Mouse (Mus musculus): ENCODE results near the gene Asic2. TPM values are rescaled to one million over a fixed set of nuclear protein-coding genes. Genes with fewer than 3 reads are reported as not detected.
"Not testable (repeated sequence)": the region's sequence is repeated elsewhere in the genome, so short reads cannot be mapped to it uniquely, and the experiment has no call there.

Gene Asic2
- polyA plus RNA-seq, 1 experiment from 2014 or later: 8.7 TPM

DNA sequence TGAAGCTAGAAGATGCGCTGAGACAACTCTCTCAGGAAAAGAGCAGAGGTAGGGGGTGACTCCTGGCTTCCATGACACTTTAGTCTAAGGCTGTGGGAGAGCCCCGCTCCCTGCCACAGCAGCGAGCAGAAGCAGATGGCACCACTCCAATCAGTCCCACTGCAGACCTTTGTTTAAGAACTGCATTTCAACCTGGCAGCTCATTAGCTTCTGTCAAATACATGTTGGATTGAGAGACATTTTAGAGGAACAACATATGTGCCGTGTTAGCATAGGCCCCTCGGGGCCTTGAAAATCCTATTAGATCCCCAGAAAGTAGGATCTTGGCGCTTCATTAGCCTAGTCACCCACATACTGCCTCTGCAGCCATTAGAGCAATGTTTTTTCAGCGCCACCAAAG, 697.7 kb downstream of the Asic2 start:
- H3K4me1 ChIP-seq (replicated peaks; ENCODE audit: control insufficient read depth, insufficient read depth, low read length): peaks cover 13% of the 10 kb centered on the region
- WGBS: 23% methylated on average over 7 of the region's 7 CpGs
- H3K9ac ChIP-seq (replicated peaks; ENCODE audit: low read depth, low read length): no peak overlapping the region
- no peak overlapping the region for H3K4me3 ChIP-seq (replicated peaks; ENCODE audit: low read length)
- no peak overlapping the region for H3K4me2 ChIP-seq (ENCODE audit: low read length)
- ATAC-seq: peak; percentile 86
- no peaks in the 10 kb centered on the region; the same call in 1 of the 2 replicates for H3K27me3 ChIP-seq (replicated peaks; ENCODE audit: control insufficient read depth, insufficient read depth, low read length)
- peaks cover 5% of the 10 kb centered on the region for H3K9me3 ChIP-seq (ENCODE audit: control insufficient read depth, low read length)
- H3K27ac ChIP-seq (ENCODE audit: low read length): no peak overlapping the region
- no peaks in the 10 kb centered on the region for H3K36me3 ChIP-seq (ENCODE audit: control insufficient read depth, insufficient read depth)

DNA sequence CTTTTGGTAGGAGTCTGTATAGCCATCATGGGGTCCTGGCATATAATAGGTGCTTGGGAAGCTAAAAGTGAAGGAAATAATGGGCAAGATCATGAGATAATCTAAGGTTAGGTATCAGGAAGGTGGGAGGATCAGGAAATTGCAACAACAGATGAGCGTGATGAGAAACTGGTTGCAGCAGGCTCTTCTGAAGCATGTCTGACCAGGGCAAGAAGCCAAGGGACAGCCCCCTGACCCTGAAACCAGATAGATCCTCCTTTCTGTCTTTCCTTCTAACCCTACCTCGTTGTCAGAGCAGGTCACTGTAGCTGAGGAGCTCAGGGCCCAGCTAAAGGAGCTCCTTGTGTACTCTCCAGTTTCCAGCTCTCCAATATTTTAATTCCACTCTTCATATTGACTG, 704.5 kb downstream of the Asic2 start:
- no peak overlapping the region for H3K27ac ChIP-seq (ENCODE audit: low read length)
- ATAC-seq: no peak
- H3K36me3 ChIP-seq (ENCODE audit: control insufficient read depth, insufficient read depth): no peaks in the 10 kb centered on the region
- H3K4me1 ChIP-seq (replicated peaks; ENCODE audit: control insufficient read depth, insufficient read depth, low read length): no peaks in the 10 kb centered on the region
- WGBS: 65% methylated on average over 2 of the region's 2 CpGs
- peaks cover 7% of the 10 kb centered on the region for H3K9me3 ChIP-seq (ENCODE audit: control insufficient read depth, low read length)
- H3K4me2 ChIP-seq (ENCODE audit: low read length): no peak overlapping the region
- H3K4me3 ChIP-seq (replicated peaks; ENCODE audit: low read length): no peak overlapping the region
- H3K9ac ChIP-seq (replicated peaks; ENCODE audit: low read depth, low read length): no peak overlapping the region
- H3K27me3 ChIP-seq (replicated peaks; ENCODE audit: control insufficient read depth, insufficient read depth, low read length): no peaks in the 10 kb centered on the region

DNA sequence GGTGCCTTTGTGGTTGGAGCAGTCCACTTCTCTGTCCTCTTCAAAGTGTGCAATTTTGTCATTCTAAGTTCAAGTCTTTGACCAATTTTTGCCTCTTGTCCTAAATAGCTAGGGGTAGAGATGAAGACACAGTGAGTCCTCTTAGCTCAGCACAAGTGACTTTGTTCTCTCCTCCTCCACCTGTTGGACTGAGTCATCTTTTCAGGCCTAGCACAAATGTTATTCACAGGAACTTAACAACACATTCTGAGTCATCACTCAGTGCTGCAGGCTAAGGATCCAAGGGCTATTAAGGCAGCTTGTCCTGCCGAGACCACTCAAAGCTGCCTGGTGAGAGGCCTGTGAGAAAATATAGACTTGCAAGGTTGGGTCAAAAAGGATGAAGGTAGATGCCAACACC, 705.1 kb downstream of the Asic2 start:
- H3K27me3 ChIP-seq (replicated peaks; ENCODE audit: control insufficient read depth, insufficient read depth, low read length): no peaks in the 10 kb centered on the region
- no peak overlapping the region for H3K4me2 ChIP-seq (ENCODE audit: low read length)
- no peak overlapping the region for H3K4me3 ChIP-seq (replicated peaks; ENCODE audit: low read length)
- no peak for ATAC-seq
- no peaks in the 10 kb centered on the region for H3K4me1 ChIP-seq (replicated peaks; ENCODE audit: control insufficient read depth, insufficient read depth, low read length)
- H3K27ac ChIP-seq (ENCODE audit: low read length): no peak overlapping the region
- no peaks in the 10 kb centered on the region for H3K36me3 ChIP-seq (ENCODE audit: control insufficient read depth, insufficient read depth)
- WGBS: 80% methylated on average over 1 of the region's 1 CpGs
- H3K9me3 ChIP-seq (ENCODE audit: control insufficient read depth, low read length): peaks cover 7% of the 10 kb centered on the region
- H3K9ac ChIP-seq (replicated peaks; ENCODE audit: low read depth, low read length): no peak overlapping the region

DNA sequence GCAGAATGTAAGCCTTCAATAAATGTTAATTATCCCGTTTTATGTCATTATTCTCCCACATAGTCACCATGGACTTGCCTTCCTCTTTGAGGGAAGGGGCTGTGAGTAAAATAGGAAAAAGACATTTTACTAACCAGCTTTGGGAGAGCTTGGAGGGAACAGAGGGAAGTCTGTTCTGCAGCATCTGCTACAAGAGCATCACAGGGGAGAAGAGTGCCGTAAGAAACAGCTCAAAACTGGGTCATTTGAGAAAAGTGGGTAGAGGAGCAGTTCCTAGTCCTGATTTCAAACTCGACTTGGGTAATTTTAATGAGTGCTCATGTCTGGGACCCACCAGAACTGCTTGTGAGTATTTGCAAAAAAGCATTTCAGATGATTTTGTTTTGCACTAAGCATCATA, 707.0 kb downstream of the Asic2 start:
- 76% methylated on average over 3 of the region's 3 CpGs for WGBS
- Histone ChIP-seq H3K9ac (replicated peaks; ENCODE audit: low read depth, low read length) (no peak overlapping the region), H3K27me3 (replicated peaks; ENCODE audit: control insufficient read depth, insufficient read depth, low read length) (no peaks in the 10 kb centered on the region)

DNA sequence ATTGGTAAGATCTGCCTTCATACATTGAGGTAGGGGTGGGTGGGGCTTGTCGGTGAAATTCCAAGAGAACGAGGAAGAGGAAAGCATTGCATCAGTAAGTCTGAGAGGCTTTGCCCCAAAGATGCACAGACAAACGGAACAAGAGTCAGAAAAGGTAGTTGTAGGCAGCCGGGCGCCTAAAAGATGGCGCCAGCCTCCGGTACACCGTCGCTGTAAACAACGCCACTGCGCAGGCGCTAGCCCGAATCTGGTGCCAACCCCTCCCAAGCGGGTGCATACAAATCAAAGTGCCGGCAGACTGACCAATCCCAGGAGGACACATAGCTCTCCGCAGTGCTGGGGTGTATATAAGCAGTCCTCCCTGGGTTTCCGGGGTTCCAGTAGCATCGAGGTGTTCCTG, 727.1 kb downstream of the Asic2 start:
- H3K4me1 ChIP-seq (replicated peaks; ENCODE audit: control insufficient read depth, insufficient read depth, low read length); H3K9me3 ChIP-seq (ENCODE audit: control insufficient read depth, low read length); H3K9ac ChIP-seq (replicated peaks; ENCODE audit: low read depth, low read length); H3K27ac ChIP-seq (ENCODE audit: low read length); H3K4me2 ChIP-seq (ENCODE audit: low read length); H3K4me3 ChIP-seq (replicated peaks; ENCODE audit: low read length); H3K27me3 ChIP-seq (replicated peaks; ENCODE audit: control insufficient read depth, insufficient read depth, low read length); ATAC-seq; H3K36me3 ChIP-seq (ENCODE audit: control insufficient read depth, insufficient read depth): not testable (repeated sequence)
- WGBS: 96% methylated on average over 18 of the region's 18 CpGs

More for the DNA sequence above, 707.0 kb downstream of the Asic2 start:
- no peak for ATAC-seq
- Histone ChIP-seq H3K27ac (ENCODE audit: low read length) (no peak overlapping the region), H3K4me2 (ENCODE audit: low read length) (no peak overlapping the region), H3K9me3 (ENCODE audit: control insufficient read depth, low read length) (0 out of 2 replicates have a peak, but pooled peaks cover 2% of the 10 kb centered on the region), H3K4me1 (replicated peaks; ENCODE audit: control insufficient read depth, insufficient read depth, low read length) (no peaks in the 10 kb centered on the region), H3K4me3 (replicated peaks; ENCODE audit: low read length) (no peak overlapping the region), H3K36me3 (ENCODE audit: control insufficient read depth, insufficient read depth) (no peaks in the 10 kb centered on the region)

DNA sequence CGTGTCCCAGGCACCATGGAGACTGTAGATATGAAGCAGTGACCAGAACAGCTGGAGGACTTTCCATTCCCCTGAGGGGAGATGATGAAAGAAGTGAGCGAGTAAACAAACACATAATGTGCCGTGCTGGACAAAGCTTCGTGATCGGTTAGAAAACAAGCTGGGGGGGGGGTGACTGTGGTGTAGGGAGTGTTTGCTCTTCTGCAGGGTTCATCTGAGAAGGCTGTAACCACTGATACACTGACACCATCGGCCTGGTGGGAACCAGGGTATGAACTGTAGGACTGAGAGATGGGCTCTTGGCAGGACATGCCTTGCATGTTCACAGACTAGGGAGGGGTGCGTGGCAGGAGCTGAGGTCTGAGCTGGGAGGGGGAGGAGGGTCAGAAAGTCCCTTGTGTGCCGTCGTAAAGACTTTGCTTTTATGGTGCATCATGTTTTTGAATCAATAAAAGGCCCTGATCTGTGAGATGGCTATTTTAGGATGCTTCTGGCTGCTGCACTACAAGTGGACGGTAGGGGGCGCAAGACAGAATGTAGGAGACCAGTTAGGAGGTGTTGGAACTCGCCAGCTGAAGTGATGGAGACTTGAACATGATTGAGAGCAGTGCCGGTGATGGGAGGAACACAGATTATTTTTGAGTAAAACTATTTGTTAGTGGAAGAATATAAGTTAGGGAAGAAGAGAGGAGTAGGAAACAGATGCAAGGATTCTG, 728.1 kb downstream of the Asic2 start:
- Histone ChIP-seq H3K9ac (replicated peaks; ENCODE audit: low read depth, low read length) (no peak overlapping the region), H3K4me2 (ENCODE audit: low read length) (no peak overlapping the region), H3K27ac (ENCODE audit: low read length) (no peak overlapping the region), H3K36me3 (ENCODE audit: control insufficient read depth, insufficient read depth) (no peaks in the 10 kb centered on the region), H3K4me1 (replicated peaks; ENCODE audit: control insufficient read depth, insufficient read depth, low read length) (no peaks in the 10 kb centered on the region), H3K27me3 (replicated peaks; ENCODE audit: control insufficient read depth, insufficient read depth, low read length) (no peaks in the 10 kb centered on the region), H3K9me3 (ENCODE audit: control insufficient read depth, low read length) (no peaks in the 10 kb centered on the region), H3K4me3 (replicated peaks; ENCODE audit: low read length) (no peak overlapping the region)
- 67% methylated on average over 13 of the region's 13 CpGs for WGBS
- ATAC-seq: no peak

DNA sequence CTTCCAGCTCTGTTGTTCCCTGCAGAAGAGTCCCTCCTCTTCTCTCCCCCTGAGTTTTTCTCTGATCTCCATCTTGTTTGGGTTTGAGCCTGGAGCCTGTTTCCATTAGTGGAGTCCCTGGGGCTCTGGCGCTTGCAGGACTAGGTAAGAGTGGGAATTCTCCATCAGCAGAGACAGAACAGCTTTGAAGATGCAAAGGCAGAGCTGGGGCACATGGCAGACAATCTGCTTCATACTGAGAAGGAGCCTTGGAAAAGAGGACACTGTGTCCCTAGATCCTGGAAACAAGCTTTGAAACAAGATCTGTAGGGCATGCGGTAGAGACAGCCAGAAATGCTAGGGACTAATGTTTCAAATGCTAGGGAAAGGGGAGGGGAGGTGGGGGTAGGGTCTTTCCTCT, 729.2 kb downstream of the Asic2 start:
- Histone ChIP-seq H3K4me3 (replicated peaks; ENCODE audit: low read length) (no peak overlapping the region), H3K9ac (replicated peaks; ENCODE audit: low read depth, low read length) (no peak overlapping the region), H3K27ac (ENCODE audit: low read length) (no peak overlapping the region), H3K27me3 (replicated peaks; ENCODE audit: control insufficient read depth, insufficient read depth, low read length) (no peaks in the 10 kb centered on the region), H3K4me2 (ENCODE audit: low read length) (no peak overlapping the region), H3K4me1 (replicated peaks; ENCODE audit: control insufficient read depth, insufficient read depth, low read length) (no peaks in the 10 kb centered on the region), H3K9me3 (ENCODE audit: control insufficient read depth, low read length) (no peaks in the 10 kb centered on the region), H3K36me3 (ENCODE audit: control insufficient read depth, insufficient read depth) (no peaks in the 10 kb centered on the region)
- WGBS: 78% methylated on average over 2 of the region's 2 CpGs
- no peak for ATAC-seq

DNA sequence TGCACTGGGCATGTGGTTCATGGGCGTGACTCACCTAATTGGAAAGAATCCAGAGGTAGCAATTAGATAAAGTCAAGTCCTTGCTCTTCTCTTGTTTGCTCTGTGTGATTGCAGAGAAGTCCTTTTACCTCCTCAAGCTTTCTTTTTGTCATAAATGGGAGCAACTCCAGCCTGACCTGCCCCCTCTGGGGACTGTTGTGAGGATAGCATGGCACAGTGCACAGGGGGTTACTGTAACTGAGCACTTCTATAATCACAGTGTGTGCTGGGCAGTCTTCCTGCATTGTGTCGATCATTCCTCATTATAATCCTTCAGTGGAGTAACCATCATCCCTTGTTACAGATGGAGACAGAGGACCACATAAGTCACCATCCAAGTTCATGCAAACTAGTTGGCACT, 732.2 kb downstream of the Asic2 start:
- ATAC-seq: no peak
- H3K4me3 ChIP-seq (replicated peaks; ENCODE audit: low read length): no peak overlapping the region
- no peaks in the 10 kb centered on the region for H3K27me3 ChIP-seq (replicated peaks; ENCODE audit: control insufficient read depth, insufficient read depth, low read length)
- H3K9ac ChIP-seq (replicated peaks; ENCODE audit: low read depth, low read length): no peak overlapping the region
- no peaks in the 10 kb centered on the region for H3K9me3 ChIP-seq (ENCODE audit: control insufficient read depth, low read length)
- no peaks in the 10 kb centered on the region for H3K36me3 ChIP-seq (ENCODE audit: control insufficient read depth, insufficient read depth)
- WGBS: 85% methylated on average over 2 of the region's 2 CpGs
- no peak overlapping the region for H3K27ac ChIP-seq (ENCODE audit: low read length)
- no peaks in the 10 kb centered on the region for H3K4me1 ChIP-seq (replicated peaks; ENCODE audit: control insufficient read depth, insufficient read depth, low read length)
- H3K4me2 ChIP-seq (ENCODE audit: low read length): no peak overlapping the region

DNA sequence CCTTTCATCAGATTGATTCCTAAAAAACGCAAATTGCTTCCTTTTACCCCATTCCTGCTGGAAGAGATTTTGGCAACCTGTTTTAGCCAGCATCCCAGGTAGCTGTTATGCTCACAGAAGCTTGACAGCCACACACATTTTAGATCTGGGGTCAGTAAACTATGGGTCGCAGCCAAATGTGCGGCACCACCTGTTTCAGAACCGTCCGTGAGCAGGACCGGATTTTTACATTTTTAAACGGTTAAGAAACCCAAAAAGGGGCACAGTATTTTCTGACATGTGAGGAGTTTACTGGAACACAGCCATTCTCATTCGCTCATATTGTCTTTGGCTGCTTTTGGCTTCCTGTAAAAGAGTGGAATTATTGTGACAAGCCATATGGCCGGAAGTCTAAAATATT, 744.9 kb downstream of the Asic2 start:
- Histone ChIP-seq H3K27me3 (replicated peaks; ENCODE audit: control insufficient read depth, insufficient read depth, low read length) (no peaks in the 10 kb centered on the region), H3K36me3 (ENCODE audit: control insufficient read depth, insufficient read depth) (no peaks in the 10 kb centered on the region), H3K27ac (ENCODE audit: low read length) (no peak overlapping the region), H3K4me2 (ENCODE audit: low read length) (no peak overlapping the region), H3K9ac (replicated peaks; ENCODE audit: low read depth, low read length) (no peak overlapping the region), H3K9me3 (ENCODE audit: control insufficient read depth, low read length) (no peaks in the 10 kb centered on the region), H3K4me3 (replicated peaks; ENCODE audit: low read length) (no peak overlapping the region), H3K4me1 (replicated peaks; ENCODE audit: control insufficient read depth, insufficient read depth, low read length) (peaks cover 5% of the 10 kb centered on the region)
- ATAC-seq: no peak
- WGBS: 62% methylated on average over 9 of the region's 9 CpGs

DNA sequence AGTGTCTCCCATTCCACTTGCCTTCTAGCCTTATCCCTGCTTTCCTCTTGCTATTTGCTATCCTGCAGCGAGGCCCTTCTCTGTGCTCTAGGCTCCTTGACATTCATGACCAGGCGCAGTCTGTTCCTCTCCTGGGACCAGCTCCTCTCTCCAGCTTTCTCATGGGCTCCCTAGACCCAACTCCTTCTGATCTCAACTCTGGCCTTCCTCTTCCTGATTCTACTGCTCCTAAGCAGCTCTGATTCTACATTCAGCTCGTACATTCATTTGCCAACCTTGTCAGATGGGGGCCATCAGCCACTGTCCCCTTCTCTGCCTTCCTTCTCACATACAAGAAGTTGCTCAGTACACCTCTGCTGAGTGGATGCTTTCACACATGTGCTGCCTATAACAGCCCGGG, 747.5 kb downstream of the Asic2 start:
- no peaks in the 10 kb centered on the region for H3K36me3 ChIP-seq (ENCODE audit: control insufficient read depth, insufficient read depth)
- ATAC-seq: no peak
- H3K9me3 ChIP-seq (ENCODE audit: control insufficient read depth, low read length): no peaks in the 10 kb centered on the region
- H3K27ac ChIP-seq (ENCODE audit: low read length): no peak overlapping the region
- H3K4me3 ChIP-seq (replicated peaks; ENCODE audit: low read length): no peak overlapping the region
- H3K4me2 ChIP-seq (ENCODE audit: low read length): no peak overlapping the region
- H3K27me3 ChIP-seq (replicated peaks; ENCODE audit: control insufficient read depth, insufficient read depth, low read length): no peaks in the 10 kb centered on the region
- peaks cover 5% of the 10 kb centered on the region for H3K4me1 ChIP-seq (replicated peaks; ENCODE audit: control insufficient read depth, insufficient read depth, low read length)
- no peak overlapping the region for H3K9ac ChIP-seq (replicated peaks; ENCODE audit: low read depth, low read length)
- WGBS: 83% methylated on average over 4 of the region's 4 CpGs
